Comparison of ENCODE assay signal across 10 mouse cellular contexts in genomic region chr15:88978281-88979137, GRCm38 (mm10). TPM values are rescaled to one million over a fixed set of nuclear protein-coding genes. Genes with fewer than 3 reads are reported as not detected.
DNase-seq lines count a peak whose midpoint lies in the region; ATAC-seq lines count a peak whose summit lies in the region.
"Had no signal": no experiment of that assay in that cellular context is flagged by ENCODE, and none has a peak within 500 bp of the region (broad histone marks: within the 10 kb centered on the region; RNA-seq: fewer than 3 reads in every experiment).

TSS of gene Mlc1 (minus strand) at chr15:88979007.

- DNase-seq in embryo, embryonic 10 days (ENCODE audit: low spot score), result peak; percentile 50
- DNase-seq in layer of hippocampus, postnatal 36 days, result peak; percentile 33 to 48
- DNase-seq in spleen, postnatal 36 days (ENCODE audit: low spot score in 2 of 2), result no peak
- no peak for DNase-seq in kidney, postnatal 14 days
- no peak for DNase-seq in kidney, adult 18-20 months
- DNase-seq in adrenal gland, adult 18-20 months (ENCODE audit: low spot score in 2 of 2), result no peak

- peak within 1 kb of the TSS; percentile 43 for H3K9ac ChIP-seq in forebrain, embryonic 13.5 days
- H3K9ac ChIP-seq in midbrain, embryonic 12.5 days (replicated peaks), result no peak within 1 kb of the TSS
- H3K9ac ChIP-seq: embryonic facial prominence, embryonic 15.5 days had no signal

- H3K4me2 ChIP-seq in forebrain, embryonic 13.5 days, result peak within 1 kb of the TSS; percentile 51
- H3K4me2 ChIP-seq in midbrain, embryonic 12.5 days (replicated peaks), result peak within 1 kb of the TSS; percentile 29
- H3K4me2 ChIP-seq: embryonic facial prominence, embryonic 15.5 days had no signal

- peaks cover 12% of the 10 kb centered on the region; the same call in 1 of the 2 replicates for H3K36me3 ChIP-seq in forebrain, embryonic 13.5 days (ENCODE audit: poor library complexity, severe bottlenecking)
- no peaks in the 10 kb centered on the region for H3K36me3 ChIP-seq in midbrain, embryonic 12.5 days
- H3K36me3 ChIP-seq: embryonic facial prominence, embryonic 15.5 days had no signal

- peak within 1 kb of the TSS; percentile 26 for H3K4me3 ChIP-seq in forebrain, embryonic 13.5 days
- H3K4me3 ChIP-seq in midbrain, embryonic 12.5 days, result peak within 1 kb of the TSS; percentile 18; the same call in 1 of the 2 replicates
- H3K4me3 ChIP-seq: embryonic facial prominence, embryonic 15.5 days had no signal

- H3K27me3 ChIP-seq in forebrain, embryonic 13.5 days, result no peaks in the 10 kb centered on the region
- peaks cover 21% of the 10 kb centered on the region for H3K27me3 ChIP-seq in midbrain, embryonic 12.5 days
- H3K27me3 ChIP-seq: embryonic facial prominence, embryonic 15.5 days had no signal

- H3K4me1 ChIP-seq in forebrain, embryonic 13.5 days, result peaks cover 26% of the 10 kb centered on the region
- H3K4me1 ChIP-seq in midbrain, embryonic 12.5 days, result peaks cover 20% of the 10 kb centered on the region
- H3K4me1 ChIP-seq: embryonic facial prominence, embryonic 15.5 days had no signal

- H3K27ac ChIP-seq in forebrain, embryonic 13.5 days, result peak within 1 kb of the TSS; percentile 92
- peak within 1 kb of the TSS; percentile 71 for H3K27ac ChIP-seq in midbrain, embryonic 12.5 days (replicated peaks)
- H3K27ac ChIP-seq: embryonic facial prominence, embryonic 15.5 days had no signal

- H3K9me3 ChIP-seq in forebrain, embryonic 13.5 days (replicated peaks), result no peaks in the 10 kb centered on the region
- no peaks in the 10 kb centered on the region; the same call in 1 of the 2 replicates for H3K9me3 ChIP-seq in midbrain, embryonic 12.5 days
- H3K9me3 ChIP-seq: embryonic facial prominence, embryonic 15.5 days had no signal

- 7% methylated on average over 10 of the region's 10 CpGs for WGBS in forebrain, embryonic 13.5 days
- 11% methylated on average over 10 of the region's 10 CpGs for WGBS in midbrain, embryonic 12.5 days

- ATAC-seq in forebrain, embryonic 13.5 days, result peak; percentile 96
- peak; percentile 91 for ATAC-seq in midbrain, embryonic 12.5 days (ENCODE audit: low FRiP score, low read depth)
- ATAC-seq: inflammation-experienced regulatory T-cells, adult 6 months had no signal

RNA-seq across cellular contexts. Expression of gene Mlc1, which starts in this region (rescaled TPM):
- polyA plus RNA-seq in forebrain, embryonic 13.5 days (2015; fragmentation: Nextera tagmentation; extraction: Ambion mirVana), result 20.9 and 23.8 TPM in 2 replicates
- total RNA-seq in layer of hippocampus, postnatal 36 days (2021), result 100 to 1,000 TPM; 117 to 124 TPM
- 3.8 and 4.7 TPM in 2 replicates for polyA plus RNA-seq in midbrain, embryonic 12.5 days (2016; fragmentation: Nextera tagmentation; extraction: Ambion mirVana)
- not detected for total RNA-seq in adrenal gland, adult 18-20 months (2021)
- polyA plus RNA-seq: embryonic facial prominence, embryonic 15.5 days had no signal

Comparison
In these comparisons a context has a peak if more than half of its experiments do, and no peak if none do; other contexts are left out.
1. RNA of gene Mlc1 (total RNA-seq): 117 to 124 TPM in layer of hippocampus, postnatal 36 days; not detected in adrenal gland, adult 18-20 months; every median in the first group is over 100 times any median in the second.
2. DNase-seq: peak in embryo, embryonic 10 days (single experiment) and layer of hippocampus, postnatal 36 days (2 of 2); none in spleen, postnatal 36 days (0 of 2), kidney, postnatal 14 days (single experiment), kidney, adult 18-20 months (single experiment) and adrenal gland, adult 18-20 months (0 of 2).